Mouse (Mus musculus) retina, postnatal 1 day (tissue): ENCODE results near the gene Agbl5.
A peak's percentile ranks its signal among the peaks of the same experiment; 100 is the strongest.

Experiments
- DNase-seq: peaks from one replicate; pipeline ENCODE4 v3.0.0-alpha.2; 2012

Agbl5 gene

DNA sequence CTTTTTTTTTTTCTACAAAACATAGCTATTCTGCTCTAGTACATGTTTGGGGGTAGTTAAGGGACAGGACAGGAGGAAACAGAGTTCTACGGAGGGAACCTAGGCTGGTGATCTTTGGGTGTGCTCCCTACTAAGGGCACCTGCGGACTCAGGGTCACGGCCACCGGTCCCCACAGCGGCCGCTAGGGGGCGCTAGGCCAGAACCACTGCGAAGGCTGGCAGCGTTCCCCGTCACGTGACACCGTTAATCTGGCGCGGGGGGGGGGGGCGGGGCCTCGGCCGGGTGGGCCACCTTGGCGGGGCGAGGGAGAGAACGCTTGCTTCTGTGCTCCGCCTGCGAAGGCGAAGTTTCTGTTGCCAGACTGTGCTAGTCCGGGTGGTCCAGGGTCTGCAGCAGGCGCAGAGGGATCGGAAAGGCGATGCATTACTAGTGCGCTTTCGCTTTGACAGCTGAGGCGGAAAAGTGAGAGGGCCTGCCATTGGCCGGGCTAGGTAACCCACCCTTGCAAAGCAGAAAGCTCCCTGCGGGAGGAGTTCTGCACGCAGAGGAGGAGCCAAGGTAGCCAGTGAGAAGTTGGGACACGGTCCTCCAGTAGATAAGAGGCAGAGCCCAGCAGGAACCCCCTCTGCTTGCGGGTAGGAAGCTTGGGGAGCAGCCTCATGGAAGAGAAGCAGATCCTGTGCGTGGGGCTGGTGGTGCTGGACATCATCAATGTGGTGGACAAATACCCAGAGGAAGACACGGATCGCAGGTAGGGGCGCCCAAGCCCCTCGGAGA lies 33.0 kb downstream of the Agbl5 start, which contains the start of gene Khk:
TSS of gene Khk (plus strand) at position 176 of the 778 bp plus-strand sequence.
- DNase-seq: peak; percentile 93

DNA sequence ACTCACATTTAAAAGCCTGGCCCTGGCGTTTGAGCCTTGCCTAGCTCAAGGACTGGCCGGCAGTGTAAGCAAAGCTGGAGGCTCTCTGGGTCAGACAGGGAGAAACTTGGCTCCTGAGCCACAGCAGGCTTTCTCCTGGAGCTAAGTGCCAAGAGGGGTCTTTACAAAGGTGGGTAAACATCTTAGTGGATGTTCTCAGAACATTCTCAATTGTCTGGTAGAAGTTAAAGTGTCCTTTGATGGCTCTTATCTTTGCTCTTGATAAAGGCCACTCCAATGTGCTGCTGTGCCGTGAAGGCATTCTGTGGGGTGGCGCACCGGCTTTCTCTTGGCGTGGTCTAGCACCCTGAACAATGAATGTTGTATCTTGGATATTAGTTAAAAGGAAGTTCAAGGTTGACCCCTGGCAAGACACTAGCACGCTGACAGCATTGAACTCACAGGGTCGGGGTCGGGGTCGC lies 34.1 kb downstream of the Agbl5 start:
- no peak for DNase-seq

DNA sequence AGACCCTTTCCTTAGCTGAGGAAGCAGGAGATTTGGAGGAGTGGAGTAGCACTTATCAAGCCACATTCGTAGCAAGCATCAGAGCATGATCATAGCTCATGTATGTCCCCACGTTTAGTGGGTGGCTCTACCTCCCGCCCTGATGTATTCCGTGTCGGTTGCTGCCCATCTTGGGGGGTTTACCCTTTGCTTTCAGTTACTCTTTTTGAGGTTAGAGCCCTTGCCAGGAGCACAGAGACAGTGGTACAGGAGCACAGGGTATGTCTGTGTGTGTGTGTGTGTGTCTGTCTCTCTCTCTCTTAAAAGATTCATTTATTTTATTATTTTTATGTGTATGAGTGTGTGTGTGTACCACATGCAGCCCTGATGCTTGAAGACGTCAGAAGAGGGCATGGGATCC lies 34.6 kb downstream of the Agbl5 start:
- DNase-seq: no peak

DNA sequence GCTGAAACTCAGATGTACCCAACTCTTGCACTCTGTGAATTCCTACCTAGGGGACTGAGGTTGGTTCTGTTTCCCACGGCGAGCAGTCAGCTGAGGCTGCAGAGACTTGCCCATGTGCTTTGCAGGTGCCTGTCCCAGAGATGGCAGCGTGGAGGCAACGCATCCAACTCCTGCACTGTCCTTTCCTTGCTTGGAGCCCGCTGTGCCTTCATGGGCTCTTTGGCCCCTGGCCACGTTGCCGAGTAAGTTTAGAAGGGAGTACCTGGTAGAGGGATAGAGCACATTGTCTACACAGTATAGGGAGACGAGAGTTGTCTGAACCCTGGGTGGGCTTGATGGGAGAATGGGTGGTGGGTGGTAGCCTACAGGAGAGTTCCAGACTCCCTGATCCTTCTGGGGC lies 36.1 kb downstream of the Agbl5 start:
- DNase-seq: no peak

DNA sequence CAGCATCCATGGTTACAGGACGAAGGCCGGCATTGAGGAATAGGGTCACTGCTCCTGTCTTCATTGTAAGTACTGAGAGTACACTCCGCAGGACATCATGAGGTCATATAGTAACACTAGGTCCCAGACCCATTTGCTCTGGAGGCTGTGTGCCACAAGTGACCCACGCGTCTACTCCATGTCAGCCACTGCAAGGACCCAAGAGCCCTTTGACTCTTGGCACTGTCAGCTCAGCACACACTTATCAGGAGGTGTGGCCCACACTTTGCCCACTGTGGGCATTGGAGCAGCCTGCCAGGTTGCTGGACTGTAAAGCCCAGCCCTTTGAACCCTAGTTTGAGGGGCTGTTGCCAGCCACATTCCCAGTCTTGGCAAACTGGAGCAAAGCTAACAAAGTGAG lies 36.7 kb downstream of the Agbl5 start:
- no peak for DNase-seq

DNA sequence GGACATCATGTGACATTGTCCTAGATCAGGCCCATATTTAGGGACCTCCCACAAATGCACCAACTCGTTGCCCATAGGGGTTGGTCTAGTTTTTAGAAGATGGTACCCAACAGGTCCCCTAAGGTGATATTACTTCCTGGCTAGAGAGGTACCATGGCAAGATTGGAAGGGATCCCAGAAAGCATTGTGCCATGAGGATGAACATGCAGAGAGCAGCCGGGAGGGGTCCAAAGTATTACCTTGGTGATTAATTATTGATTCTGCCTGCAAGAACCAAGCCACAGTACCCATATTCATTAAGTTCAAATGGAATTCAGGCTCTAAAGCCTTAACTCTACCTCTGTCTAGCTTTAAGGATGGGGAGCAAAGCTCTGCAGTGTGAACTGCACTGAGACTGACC lies 37.6 kb downstream of the Agbl5 start:
- DNase-seq: no peak

DNA sequence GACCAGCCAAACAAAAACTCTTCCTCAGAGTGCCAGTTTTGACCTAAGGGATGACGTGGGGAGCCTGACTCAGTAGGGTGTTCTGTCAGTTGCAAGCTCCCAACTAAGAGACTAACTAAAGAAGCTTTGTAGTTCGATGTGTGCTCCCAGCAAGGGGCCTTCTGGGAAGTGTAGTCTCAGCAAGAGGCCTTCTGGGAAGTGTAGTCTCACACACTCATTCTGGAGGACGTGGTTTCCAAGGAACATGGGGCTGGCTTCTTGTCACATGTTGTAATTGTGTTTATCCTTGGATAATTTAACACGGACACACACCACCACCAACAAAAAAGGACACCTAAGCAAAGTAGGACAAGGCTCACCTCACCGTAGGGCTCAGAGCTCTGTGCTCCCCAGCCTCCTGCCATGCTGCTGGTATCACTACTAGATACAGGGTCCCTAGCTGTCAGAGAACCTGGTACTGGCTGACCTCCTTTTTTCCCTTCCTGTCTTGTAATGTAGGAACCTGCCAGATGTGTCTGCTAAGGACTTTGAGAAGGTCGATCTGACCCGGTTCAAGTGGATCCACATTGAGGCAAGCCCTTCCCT lies 39.5 kb downstream of the Agbl5 start:
- peak; percentile 64 for DNase-seq

DNA sequence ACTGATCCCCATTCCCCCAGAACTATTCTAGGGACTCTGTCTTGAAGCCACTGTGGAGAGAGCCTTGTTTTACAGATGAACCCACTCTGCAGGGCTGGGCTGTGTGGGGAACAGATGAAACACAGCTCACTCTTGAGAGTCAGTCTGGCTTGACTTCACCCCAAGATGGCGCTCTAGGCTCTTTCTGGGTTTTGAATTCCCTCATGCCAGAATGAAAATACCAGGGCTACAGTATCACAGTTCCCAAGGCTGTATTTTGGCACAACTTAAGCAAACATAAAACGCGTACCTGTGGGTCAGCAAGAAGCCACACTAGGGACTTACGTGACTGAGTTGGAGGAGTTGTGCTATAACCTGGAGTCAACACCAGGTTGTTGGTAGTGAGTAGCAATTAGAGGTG lies 41.6 kb downstream of the Agbl5 start:
- peak; percentile 74 for DNase-seq

DNA sequence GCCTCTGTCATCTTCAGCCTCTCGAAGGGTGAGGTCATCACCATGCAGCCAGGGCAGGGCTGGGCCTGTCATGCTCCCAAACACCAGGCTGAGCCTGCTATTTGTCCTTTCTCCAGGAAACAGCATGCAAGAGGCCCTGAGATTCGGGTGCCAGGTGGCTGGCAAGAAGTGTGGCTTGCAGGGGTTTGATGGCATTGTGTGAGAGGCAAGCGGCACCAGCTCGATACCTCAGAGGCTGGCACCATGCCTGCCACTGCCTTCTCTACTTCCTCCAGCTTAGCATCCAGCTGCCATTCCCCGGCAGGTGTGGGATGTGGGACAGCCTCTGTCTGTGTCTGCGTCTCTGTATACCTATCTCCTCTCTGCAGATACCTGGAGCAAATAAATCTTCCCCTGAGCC lies 42.4 kb downstream of the Agbl5 start:
- no peak for DNase-seq

DNA sequence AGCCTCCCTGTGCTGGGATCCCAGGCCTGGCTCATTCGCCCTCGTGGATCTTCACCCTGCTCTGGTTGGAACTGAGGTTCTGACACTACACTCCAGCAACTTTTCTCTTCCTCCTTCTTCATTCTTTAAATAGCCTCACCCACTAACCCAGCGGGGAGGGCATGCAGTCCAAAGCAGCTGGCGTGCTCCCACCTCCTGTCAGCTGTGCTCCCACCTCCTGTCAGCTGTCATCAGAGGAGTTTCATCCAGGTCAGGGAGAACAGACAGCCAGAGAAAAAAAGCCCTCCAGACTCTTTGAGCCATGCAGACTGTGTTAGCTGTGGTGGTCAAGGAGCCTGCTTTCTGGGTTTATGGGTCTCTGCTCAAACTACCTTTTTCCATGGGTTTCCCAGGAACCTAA lies 42.9 kb downstream of the Agbl5 start:
- DNase-seq: no peak

DNA sequence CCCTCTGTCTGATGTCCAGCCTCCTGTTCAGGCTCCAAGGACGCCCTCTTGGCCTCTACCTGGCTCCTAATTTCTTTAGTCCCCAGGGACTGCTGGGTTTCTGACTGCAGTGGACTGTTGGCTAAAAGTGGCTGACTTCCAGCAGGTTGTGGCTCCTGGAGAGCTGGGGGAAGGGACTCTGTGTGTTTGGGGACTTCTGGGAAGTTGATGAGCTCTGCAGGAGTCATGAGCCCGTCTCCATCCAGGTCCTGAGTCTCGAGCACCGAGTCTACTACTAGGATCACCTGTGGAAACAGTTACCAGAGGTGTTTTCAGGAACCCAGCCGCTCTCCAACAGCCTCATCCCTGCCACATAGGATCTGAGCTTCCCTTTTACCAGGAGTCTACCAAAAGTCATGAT lies 45.2 kb downstream of the Agbl5 start:
- no peak for DNase-seq

DNA sequence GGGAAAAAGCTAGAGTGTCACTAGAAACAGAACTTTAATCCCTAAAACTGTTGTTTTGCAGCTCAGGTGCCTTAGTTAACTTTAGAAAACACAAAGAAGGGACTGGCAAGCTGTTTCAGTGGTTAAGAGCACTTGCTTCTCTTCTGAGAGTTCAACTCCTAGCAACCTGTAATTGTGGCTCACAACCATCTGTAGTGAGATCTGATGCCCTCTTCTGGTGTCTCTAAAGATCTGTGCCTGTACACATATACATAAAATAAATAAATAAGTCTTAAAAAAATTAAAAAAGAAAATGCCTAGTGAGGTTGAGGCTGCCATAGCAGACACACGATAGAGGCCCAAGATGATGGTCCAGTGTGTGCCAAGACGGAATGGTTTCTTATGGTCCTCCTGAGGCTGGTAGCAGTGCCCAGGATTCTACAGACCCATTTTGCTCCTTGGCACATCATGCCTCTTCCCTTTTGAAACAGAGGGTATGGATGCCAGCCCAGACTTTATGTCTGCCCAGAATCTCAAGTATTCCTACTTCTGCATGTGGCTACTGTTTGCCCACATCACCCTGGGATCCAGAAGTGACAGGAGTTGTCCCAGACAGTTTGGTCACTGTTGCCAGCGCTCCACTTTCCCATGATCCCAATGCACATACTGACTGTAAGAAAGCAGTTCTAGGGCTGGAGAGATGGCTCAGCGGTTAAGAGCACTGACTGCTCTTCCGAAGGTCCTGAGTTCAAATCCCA lies 46.4 kb downstream of the Agbl5 start:
- no peak for DNase-seq

DNA sequence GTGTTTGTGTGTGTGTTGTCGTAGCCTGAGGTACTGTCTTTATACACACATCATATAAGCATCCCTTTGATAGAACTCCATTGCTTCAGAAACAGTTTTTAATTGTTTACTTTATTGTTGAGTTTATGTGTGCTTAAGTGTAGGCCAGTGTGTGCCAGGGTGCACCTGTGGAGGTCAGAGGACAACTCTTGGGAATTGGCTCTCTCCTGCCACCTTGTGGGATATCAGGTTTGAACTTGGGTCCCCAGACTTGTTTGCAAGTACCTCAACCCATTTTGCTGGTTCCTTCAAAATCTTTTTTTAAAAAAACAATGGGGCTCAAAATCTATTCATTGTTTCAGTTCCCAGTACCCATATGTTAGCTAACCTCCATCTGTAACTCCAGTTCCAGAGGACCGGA lies 54.5 kb downstream of the Agbl5 start:
- DNase-seq: peak; percentile 27

DNA sequence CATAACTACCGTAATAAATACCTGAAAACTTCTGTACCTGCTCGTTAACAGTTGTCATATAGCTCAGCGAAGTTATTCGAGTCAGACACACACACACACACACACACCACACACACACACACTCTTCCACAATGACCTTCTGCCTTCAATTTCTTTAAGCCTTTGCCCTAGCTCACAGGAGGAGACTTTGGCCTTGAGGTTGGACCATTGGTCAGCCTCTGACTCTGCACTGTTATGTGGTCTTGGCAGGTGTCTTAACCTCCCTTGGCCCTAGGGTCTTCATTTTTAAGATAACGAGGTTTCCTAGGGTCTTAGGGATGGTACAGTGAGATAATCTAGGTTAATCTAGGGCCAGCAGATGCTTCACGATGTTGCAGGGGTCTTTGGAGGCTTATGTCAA lies 55.9 kb downstream of the Agbl5 start:
- DNase-seq: peak; percentile 17

DNA sequence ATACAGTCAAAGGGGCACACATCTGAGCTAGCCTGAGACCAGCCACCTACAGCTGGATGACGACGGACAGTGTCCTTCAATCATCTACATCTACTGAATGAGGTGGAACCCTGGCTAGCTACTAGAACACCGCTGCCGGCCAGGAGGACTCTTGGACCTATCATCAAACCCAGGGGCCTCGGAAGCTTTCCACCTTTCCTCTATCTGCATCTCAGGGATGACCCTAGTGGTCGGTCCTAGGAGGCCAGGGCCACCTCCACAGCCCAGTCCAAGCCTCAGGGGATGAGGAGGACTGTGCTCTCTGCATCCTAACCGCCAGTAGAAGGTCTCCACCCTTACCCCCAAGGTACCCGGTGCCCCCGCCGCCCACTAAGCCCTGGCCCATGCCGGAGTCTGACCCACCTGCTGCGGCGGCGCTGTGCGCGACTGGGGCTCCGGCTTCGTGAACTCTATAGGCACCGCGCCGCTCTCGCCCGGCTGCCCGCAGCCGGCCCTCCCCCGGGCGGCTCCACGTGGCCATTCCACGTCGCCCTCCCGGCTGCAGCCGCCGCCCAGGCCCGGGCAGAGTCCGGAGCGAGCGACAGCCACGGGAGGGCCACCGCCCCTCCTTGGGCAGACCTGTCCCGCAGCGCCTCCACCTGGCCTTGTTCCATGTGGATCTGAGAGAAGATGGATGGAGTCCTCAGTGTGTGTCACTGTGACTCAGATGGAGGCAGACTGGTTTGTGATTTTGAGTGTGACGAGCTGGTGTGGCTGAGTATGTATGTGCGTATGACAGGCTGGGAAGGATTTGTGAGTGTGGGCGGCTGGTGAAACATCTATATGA lies 56.7 kb downstream of the Agbl5 start, which contains the start of gene Cgref1:
TSS of gene Cgref1 (minus strand) at position 636 of the 826 bp plus-strand sequence.
- peak; percentile 77 for DNase-seq

DNA sequence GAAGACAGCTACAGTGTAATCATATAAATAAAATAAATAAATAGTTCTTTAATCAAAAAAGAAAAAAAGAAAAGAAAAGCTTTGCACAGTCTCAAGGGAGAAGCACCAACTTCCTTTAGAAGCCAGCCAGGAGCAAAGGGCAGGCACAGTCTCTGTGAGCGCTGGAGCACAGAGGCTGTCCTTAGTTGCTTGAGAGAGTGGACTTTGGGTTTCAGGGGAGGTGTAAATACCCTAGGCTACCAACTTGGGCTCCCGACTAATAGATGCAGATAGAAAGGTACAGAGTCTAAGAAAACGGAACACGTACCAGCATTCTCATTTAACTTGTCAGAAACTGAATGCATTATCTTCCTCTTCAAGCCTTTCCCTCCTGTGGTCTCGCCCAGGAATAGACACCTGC lies 60.1 kb downstream of the Agbl5 start:
- no peak for DNase-seq

DNA sequence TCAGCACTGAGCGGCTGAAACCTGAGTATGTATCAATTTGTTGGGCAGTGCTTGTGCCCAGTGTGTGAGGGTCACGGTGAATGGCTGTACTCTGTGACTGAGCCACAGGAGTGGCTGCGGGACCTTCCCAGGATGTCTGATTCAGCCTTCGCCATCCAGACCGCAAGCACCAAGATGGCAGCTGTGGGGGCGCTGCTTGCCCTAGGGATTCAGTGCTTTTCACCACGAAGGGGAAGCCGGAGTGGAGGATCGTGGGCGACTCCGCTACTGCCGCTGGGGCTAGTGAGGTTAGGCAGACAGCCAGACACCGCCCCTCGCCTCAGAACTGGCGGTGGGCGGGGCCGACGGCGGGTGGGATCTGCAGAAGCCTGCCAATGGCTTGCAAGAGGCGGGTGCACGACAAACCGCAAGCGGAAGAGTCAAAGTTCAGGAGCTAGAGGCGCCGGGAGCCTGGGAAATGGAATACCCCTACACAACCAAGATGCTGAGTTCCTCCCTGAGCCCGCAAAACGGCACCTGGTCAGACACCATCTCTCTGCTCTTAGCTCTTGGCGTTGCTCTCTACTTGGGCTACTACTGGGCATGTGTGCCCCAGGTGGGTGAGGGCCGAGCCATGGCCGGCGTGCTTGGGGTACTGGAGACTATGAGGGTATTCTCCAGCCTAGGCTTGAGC lies 61.3 kb downstream of the Agbl5 start:
- peak; percentile 94 for DNase-seq

DNA sequence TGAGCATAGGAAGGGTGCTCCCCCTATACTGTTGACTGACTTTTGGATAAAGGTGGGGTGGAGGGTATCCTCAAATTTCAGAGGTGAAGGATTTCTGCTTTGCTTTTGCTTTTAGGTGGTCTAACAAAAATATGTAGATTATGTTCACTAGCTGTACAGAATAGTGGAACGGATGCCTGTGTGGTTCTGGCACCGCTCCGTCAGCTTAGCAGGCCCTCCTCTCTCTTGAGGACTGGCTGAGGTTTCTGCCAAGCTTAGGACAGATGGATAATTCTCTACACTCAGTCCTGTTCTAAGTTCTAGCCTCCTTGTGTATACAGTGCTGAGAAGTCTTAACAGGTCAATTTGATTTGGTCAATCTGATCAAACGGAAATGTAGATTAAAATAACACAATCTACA lies 62.0 kb downstream of the Agbl5 start:
- DNase-seq: no peak

DNA sequence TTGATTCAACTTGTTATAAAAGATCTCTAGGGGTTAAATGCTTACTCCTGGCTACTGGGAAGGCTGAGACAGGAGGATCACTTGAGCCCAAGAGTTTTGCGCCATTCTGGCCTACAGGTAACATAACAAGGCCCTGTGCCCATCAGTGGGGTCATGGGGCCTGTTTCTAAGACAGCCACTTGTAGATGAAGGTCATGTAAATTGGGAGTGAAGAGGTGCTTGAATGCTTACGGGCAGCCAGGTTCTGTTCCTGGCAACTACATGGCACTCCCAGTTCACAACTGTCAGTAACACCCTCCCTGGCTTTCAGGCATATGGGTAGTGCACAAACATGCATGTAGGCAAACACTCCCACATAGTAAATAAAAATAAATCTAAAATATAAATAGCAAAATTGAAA lies 62.4 kb downstream of the Agbl5 start:
- no peak for DNase-seq

DNA sequence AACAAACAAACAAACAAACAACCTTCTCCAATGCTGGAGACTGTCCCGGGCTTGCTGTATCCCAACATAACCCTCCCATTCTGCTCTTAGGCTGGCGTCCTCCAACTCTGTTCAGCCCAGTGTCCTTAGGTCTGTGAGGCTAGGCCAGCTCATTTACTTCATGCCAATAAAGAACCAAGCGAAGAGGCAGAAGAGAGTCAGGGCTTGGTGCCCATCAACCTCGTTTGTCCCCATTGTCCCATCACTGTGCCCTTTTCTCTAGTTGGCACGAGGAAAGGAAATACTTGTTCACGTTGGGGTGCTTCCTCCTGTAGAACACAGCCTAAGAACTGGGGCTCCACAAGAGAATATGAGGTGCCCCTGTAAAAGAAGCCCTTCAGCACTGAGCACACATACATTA lies 63.2 kb downstream of the Agbl5 start:
- DNase-seq: no peak

DNA sequence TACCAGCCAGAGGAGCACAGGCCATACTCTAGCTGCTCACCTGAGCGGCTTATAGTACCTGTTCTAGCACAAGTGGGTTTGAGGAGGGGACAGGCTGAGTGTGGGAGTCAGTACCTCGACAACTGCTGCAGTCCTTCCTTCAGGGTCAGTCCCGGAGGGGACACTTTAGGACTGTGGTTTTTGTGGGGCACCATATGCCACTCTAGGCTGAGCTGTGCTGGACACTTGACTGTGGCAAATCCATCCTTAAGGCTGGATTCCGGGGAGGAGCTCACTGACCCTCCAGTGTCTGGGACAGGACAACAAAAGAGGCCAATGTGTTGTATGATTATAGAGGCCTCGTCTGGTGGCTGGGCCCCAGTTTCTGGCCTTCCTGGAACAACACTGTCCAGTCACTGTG lies 64.1 kb downstream of the Agbl5 start:
- no peak for DNase-seq

DNA sequence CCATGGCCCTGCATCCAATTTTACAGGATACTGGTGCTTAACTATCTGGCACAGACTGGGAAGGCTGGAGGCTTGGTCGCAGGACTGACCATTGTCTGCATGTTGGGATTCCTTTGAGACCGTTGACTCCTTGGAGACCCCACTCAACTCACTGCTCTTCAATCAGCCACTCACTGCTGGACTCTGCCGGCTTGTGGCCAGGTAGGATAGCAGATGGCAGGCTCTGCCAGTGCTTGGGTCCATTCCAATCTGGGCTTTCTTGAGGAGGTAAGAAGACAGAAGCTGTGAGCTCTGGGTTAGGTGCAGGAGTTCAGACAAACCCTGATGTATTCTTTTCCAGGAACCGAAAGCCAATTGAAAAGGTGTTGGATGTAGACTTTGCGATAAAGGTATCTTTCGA lies 65.6 kb downstream of the Agbl5 start:
- no peak for DNase-seq
